7 mouse cellular contexts compared by ENCODE assay signal in genomic region chr7:126399548-126399947, GRCm38 (mm10). TPM values are rescaled to one million over a fixed set of nuclear protein-coding genes. Genes with fewer than 3 reads are reported as not detected.
DNase-seq lines count a peak whose midpoint lies in the region; ATAC-seq lines count a peak whose summit lies in the region.

No protein-coding gene starts in this region.

- ATAC-seq in megakaryocyte progenitor cell, adult 5-6 weeks (replicated peaks; ENCODE audit: poor library complexity): peak; percentile 57

- DNase-seq in CD8-positive naive resting alpha-beta T cell, adult 2 months (ENCODE audit: low read depth in 2 of 2, low spot score in 2 of 2): peak; percentile 82 to 91
- DNase-seq in Muller cell, postnatal 12 days (ENCODE audit: inconsistent ontology term): peak; percentile 59
- DNase-seq in cerebellum, postnatal 10 days: peak; percentile 93 to 94
- DNase-seq in gastrocnemius, postnatal 4 days (ENCODE audit: low spot score in 2 of 2): peak; percentile 47 to 77
- peak; percentile 83 to 85 for DNase-seq in layer of hippocampus, postnatal 10 days (ENCODE audit: low spot score in 2 of 2)
- peak; percentile 77 to 94 for DNase-seq in spleen, postnatal 10 days (ENCODE audit: low spot score in 2 of 2)

RNA-seq across cellular contexts. Expression of gene Nfatc2ip, which starts 3.0 kb away (rescaled TPM):
- 1 to 10 TPM; 3.2 to 4.1 TPM for total RNA-seq in gastrocnemius, postnatal 4 days (2021)
- 10 to 100 TPM in 1 of 2 experiments, 1 to 10 TPM in 1; 9.3 to 10.8 TPM for total RNA-seq in layer of hippocampus, postnatal 10 days (2021)
- 11.4 and 12.2 TPM in 2 replicates for total RNA-seq in megakaryocyte progenitor cell, adult 5-6 weeks (2015)
- total RNA-seq in megakaryocyte progenitor cell, adult 5-6 weeks (2017): 14.9 and 15.3 TPM in 2 replicates

RNA-seq across cellular contexts. Expression of gene Cd19, which starts 15.1 kb away (rescaled TPM):
- under 1 TPM; 0.13 to 0.39 TPM for total RNA-seq in gastrocnemius, postnatal 4 days (2021)
- under 1 TPM in 1 of 2 experiments, not detected in 1; 0.25 TPM for total RNA-seq in layer of hippocampus, postnatal 10 days (2021)
- total RNA-seq in megakaryocyte progenitor cell, adult 5-6 weeks (2015): not detected in 2 replicates
- total RNA-seq in megakaryocyte progenitor cell, adult 5-6 weeks (2017): not detected in 2 replicates

RNA-seq across cellular contexts. Expression of gene Spns1, which starts 22.3 kb away (rescaled TPM):
- 10 to 100 TPM; 31.6 to 33.9 TPM for total RNA-seq in gastrocnemius, postnatal 4 days (2021)
- 10 to 100 TPM; 78.8 to 91.0 TPM for total RNA-seq in layer of hippocampus, postnatal 10 days (2021)
- total RNA-seq in megakaryocyte progenitor cell, adult 5-6 weeks (2015): 8.3 and 8.4 TPM in 2 replicates
- 8.4 and 16.2 TPM in 2 replicates for total RNA-seq in megakaryocyte progenitor cell, adult 5-6 weeks (2017)

RNA-seq across cellular contexts. Expression of gene Rabep2, which starts 29.0 kb away (rescaled TPM):
- total RNA-seq in gastrocnemius, postnatal 4 days (2021): 10 to 100 TPM; 14.0 to 16.2 TPM
- 10 to 100 TPM; 10.8 to 13.1 TPM for total RNA-seq in layer of hippocampus, postnatal 10 days (2021)
- 4.0 and 4.9 TPM in 2 replicates for total RNA-seq in megakaryocyte progenitor cell, adult 5-6 weeks (2015)
- 12.9 and 19.5 TPM in 2 replicates for total RNA-seq in megakaryocyte progenitor cell, adult 5-6 weeks (2017)

RNA-seq across cellular contexts. Expression of gene Lat, which starts 30.2 kb away (rescaled TPM):
- total RNA-seq in gastrocnemius, postnatal 4 days (2021): 1 to 10 TPM; 1.3 to 1.9 TPM
- 1 to 10 TPM in 1 of 2 experiments, under 1 TPM in 1; 0.73 to 1.8 TPM for total RNA-seq in layer of hippocampus, postnatal 10 days (2021)
- total RNA-seq in megakaryocyte progenitor cell, adult 5-6 weeks (2015): 0.35 and 2.8 TPM in 2 replicates
- total RNA-seq in megakaryocyte progenitor cell, adult 5-6 weeks (2017): 1.0 and 1.6 TPM in 2 replicates

Comparison
In these comparisons a context has a peak if more than half of its experiments do, and no peak if none do; other contexts are left out.
1. Peak in every context shown above with its lines: DNase-seq and ATAC-seq.